Mouse (Mus musculus): ENCODE measurements around the gene Kcnip4.

The Kcnip4 gene

GRCm38 (mm10) chr5:48890216-48890615, 634.5 kb downstream of the Kcnip4 start:
- in situ Hi-C loops (cut with MboI, MseI), result no loop called here

- in situ Hi-C loops (cut with MboI, MseI), result no loop called here
Observed at GRCm38 (mm10) chr5:48889395-48890194, 635.1 kb downstream of the Kcnip4 start.

DNA sequence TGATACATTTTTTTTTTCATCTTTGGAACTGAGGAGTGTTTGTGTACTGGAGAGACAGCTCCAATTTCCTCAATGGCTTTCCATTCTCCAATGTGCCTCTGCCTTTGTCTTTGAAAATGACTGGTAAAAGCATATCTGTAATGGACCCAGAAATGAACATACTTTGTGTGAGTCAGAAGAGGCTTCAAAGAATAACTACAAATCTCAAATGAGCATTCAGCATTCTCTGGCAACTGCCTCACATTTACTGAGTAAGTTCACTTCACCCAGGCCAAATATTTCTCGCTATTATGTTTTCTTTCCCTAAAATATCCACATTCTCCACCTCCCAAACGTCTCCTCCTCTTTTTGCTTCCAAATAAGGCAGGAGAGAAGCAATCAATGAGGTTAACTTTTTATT, 646.6 kb downstream of the Kcnip4 start:
- in situ Hi-C loops (cut with MboI, MseI), result no loop called here

DNA sequence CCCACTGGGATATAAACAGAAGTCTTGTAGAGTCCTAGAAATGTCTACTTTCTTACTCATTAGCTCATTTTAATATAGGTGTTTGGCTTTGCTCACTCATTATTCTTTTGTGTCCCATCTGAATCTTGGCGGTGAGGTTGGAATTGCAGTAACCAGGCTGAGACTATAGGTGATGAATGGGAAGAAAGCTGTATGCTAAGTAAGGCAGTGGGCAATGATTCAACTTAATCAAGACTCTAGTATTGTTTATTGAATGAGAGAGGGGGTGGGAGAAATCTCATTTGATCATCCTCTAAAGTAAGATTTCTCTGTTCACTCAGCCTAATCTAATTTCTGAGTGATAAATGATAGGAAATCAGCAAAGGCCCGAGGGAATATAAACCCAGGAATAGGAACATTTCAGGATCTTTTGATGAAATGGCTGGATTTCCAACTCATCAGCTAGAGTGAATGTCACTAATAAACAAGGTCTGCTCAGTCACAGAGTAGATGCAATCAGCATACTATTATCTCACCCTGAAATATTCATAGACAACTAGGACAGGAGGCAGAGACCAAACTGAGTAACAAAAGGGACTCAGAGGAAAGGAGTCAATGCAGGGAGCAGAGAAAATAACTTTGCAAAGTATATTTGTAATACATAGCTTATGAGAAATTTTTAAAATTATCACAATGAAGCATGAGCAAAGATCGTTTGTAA, 660.3 kb downstream of the Kcnip4 start:
- in situ Hi-C loops (cut with MboI, MseI), result no loop called here

DNA sequence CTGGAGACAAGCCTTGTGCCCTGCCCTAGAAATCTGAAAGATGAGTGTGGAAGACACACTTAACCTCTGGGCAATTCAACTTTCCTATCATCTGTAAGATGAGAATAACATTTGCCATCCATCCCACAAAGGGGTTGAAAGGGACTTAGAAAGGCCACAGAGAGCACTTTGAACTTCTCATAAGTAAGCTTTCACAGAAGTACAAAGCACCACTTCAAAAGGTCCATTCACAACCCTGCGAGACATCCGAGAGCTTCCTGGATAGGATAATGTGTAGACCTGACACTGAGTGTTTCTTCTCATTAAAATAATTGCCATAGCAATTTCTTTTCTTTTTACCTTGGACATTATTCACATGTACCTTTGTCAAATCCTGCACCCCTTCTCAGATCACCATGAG, 683.7 kb downstream of the Kcnip4 start:
- in situ Hi-C loops (cut with MboI, MseI), result no loop called here

DNA sequence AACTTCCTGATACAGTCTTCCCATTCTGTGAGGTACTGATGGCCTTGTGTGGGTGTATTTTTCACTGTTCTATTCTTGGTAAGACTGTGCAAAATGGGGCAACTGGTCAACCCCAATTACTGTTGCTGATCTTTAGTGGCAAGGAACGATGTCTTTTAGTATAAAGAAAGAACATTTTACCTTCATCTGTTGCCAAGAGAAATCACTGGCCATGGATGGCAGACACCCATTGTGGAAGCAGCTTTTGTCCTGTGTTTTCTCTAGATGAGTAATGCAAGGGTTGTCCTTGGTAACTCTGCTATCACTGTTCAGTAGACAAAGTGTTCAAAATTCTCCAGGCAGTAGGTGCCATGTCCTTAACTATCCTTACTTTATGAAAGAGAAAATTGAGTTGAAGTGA, 729.2 kb downstream of the Kcnip4 start:
- in situ Hi-C loops (cut with MboI, MseI), result no loop called here

DNA sequence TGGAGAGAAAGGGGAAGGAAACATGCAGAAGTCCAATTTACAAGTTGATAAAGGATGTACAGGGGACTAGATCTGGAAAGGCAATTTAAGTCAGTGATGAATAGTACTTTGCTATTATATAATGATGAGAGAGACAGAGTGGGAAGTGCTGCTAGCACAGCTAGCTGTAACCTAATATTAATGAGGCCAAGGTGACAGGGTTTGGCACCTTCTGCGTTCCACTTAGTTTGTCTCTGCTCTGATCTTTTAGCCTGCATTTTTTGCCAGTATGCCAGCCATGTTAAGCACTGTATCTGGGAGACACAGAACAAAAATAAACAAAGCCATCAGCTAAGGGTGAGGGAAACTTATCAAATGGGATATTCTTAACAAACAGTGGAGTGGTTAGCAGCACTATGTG, 745.3 kb downstream of the Kcnip4 start:
- in situ Hi-C loops (cut with MboI, MseI), result no loop called here

DNA sequence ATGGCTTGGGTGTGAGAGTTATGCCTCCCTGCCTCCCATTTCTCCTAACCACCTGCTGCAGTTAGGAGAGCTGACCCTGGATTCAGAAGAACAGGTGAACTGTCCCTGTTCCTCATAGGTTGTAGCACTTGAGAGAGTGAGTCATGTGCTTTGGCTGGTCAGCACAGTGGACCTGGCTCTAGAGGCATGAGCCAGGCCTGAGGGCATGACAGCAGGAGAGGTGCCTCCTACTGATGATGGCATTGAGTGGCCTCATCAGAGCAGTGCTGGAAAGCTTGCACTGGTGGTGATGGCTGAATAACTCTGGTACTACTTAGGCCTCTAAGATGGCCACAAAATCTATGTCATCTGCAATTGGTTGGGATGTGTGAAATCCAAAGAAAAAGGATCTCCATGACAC, 776.1 kb downstream of the Kcnip4 start:
- in situ Hi-C loops (cut with MboI, MseI), result no loop called here

- in situ Hi-C loops (cut with MboI, MseI), result no loop called here
Observed at GRCm38 (mm10) chr5:48737640-48738039, 787.1 kb downstream of the Kcnip4 start.

DNA sequence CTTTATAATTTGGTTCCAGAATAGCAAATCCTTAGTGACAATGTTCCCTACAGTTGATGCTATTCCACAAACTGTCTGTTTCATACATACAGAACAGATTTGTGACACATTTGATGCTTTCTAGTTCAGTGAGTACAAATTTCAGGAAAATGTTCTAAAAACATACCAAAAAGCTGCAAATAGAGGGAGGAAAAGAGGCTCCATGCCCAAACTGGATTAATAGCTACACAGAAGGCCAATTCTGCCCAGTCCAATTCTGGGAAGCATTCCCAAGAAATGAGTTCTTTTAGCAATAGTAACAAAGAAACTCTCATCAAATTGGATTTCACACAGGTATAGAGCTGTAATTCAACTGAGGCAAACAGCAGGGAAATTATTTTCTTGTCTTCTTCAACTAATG, 806.5 kb downstream of the Kcnip4 start:
- in situ Hi-C loops (cut with MboI, MseI), result no loop called here

DNA sequence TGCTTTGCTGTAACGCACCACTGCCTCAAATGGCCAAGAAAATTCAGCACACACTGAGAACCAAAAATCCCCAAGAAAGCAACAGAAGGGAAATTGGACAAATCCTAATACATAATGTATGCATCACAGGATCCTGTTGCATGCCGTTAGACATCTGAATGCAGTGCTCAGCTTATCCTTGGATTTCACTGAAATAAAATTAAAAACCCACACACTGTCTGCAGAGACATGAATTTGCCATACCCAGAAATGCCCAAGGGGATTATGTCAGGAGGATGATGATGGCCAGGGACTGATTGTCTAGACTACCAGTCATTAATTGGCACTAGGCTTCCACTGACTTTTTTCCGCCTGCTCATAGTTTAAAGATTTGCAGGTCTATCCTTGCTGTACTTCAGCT, 818.7 kb downstream of the Kcnip4 start:
- in situ Hi-C loops (cut with MboI, MseI), result loop anchor here (10.0 kb wide), 1 partner anchor 1799 kb away; no protein-coding TSS in a partner anchor

GRCm38 (mm10) chr5:48687068-48687467, 837.6 kb downstream of the Kcnip4 start:
- in situ Hi-C loops (cut with MboI, MseI), result no loop called here

- in situ Hi-C loops (cut with MboI, MseI), result no loop called here
Observed at GRCm38 (mm10) chr5:48679733-48680595, 844.7 kb downstream of the Kcnip4 start.

- in situ Hi-C loops (cut with MboI, MseI), result no loop called here
Observed at GRCm38 (mm10) chr5:48662504-48662903, 862.2 kb downstream of the Kcnip4 start.

DNA sequence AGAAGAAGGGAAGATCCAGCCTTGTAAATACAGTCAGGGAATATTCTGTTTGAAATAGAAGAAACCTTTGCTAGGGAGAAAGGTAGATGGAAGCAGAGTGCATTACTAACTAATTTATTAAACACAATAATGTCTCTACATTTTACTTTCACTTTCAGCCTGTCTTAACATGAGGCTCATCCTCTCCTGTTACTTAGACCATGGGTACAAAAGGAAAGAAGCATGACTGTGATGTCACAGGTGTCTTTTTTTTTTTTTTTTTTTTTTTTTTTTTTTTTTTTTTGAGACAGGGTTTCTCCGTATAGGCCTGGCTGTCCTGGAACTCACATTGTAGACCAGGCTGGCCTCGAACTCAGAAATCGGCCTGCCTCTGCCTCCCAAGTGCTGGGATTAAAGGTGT, 864.7 kb downstream of the Kcnip4 start:
- in situ Hi-C loops (cut with MboI, MseI), result no loop called here

- in situ Hi-C loops (cut with MboI, MseI), result no loop called here
Observed at GRCm38 (mm10) chr5:48650496-48650895, 874.2 kb downstream of the Kcnip4 start.

DNA sequence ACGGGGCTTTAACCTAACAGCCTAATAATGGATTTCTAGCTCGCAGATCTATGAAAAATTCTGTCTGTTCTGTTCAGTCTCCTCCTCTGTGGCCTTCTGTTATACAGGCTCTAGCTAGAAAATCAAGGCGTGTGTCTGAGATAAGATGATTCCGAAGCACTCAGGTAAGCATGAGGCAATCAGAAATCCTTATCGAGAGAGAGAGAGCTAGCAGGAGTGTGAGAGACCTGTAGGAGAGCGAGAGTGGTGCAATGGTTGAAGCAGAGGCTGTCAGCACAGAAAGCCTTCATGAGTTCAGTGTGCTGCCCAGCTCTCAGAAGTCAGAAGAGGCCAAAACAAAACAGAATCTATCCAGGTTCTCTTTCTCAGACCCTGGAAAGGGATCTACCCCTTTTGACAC, 888.0 kb downstream of the Kcnip4 start:
- in situ Hi-C loops (cut with MboI, MseI), result no loop called here

DNA sequence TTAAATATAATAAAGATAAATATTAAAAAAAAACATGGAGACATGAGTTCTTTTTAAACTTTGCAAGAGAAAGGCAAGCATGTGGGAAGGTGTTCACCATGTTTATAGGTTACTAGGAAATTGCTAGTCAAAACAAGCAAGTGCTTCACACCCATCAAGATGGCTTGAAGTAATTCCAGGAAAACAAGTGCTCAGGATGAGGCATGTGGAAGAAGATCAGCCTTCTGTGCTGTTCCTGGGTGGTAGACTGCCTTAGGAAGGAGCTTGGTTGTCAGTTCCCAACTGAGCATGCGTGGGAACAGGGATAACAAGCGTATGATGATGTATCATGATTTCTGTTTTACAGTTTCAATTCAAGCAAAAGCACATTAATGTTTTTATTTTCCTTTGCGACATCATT, 891.1 kb downstream of the Kcnip4 start:
- in situ Hi-C loops (cut with MboI, MseI), result no loop called here

DNA sequence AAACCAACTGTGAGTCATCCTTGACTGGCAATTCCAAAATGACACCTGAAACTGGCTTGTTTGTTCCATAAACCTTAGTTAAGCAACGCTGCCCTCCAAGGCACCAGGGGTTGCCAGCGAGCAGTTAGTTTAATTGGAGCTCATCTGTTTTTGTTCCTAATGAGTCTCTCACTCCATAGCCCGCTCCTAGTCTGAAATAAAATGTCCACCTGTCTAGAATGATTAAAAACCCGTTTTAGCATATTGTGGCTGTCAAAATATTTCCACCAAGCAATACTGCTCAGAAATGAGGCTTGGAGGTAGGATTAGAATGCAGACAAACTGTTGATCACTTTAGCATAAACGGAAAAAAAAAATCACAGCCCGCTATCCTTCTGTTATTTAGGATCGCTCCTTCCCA, 901.3 kb downstream of the Kcnip4 start:
- in situ Hi-C loops (cut with MboI, MseI), result no loop called here

DNA sequence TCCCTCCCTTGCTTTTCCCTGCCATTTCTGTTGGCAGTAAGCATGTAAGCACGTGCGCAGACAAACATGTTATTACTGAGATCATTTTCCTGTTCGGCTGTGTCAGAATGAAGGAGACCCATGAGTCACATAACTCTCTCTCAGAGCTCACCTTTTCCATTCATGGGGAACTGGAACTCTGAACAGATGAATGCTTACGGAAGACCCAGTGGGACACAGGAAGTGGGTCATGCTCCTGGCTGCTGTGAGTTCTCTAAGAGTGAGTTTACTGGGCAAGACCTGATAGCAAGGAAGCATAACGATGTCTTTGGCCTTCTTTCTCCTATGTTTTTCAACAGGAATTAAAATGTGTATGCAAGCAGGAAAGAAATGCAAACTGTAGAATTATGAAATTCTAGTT, 917.8 kb downstream of the Kcnip4 start:
- in situ Hi-C loops (cut with MboI, MseI), result no loop called here

GRCm38 (mm10) chr5:48606281-48606680, 918.4 kb downstream of the Kcnip4 start:
- in situ Hi-C loops (cut with MboI, MseI), result no loop called here

- in situ Hi-C loops (cut with MboI, MseI), result loop anchor here (10.0 kb wide), 1 partner anchor 685 kb away; no protein-coding TSS in a partner anchor
Observed at GRCm38 (mm10) chr5:48599481-48600040, 925.1 kb downstream of the Kcnip4 start.

Measured in T-helper 2 cell (primary cell).